Mouse (Mus musculus): ENCODE measurements around the gene Fbll1. TPM values are rescaled to one million over a fixed set of nuclear protein-coding genes. Genes with fewer than 3 reads are reported as not detected.
A peak's percentile ranks its signal among the peaks of the same experiment; 100 is the strongest.

Gene Fbll1
- polyA plus RNA-seq, 1 experiment from 2014 or later = 34.3 TPM

GRCm38 (mm10) chr11:35834022-35834760 is 35.5 kb upstream of the Fbll1 start, which contains the start of gene Rars:
Gene Rars (minus strand): TSS chr11:35834506.
- ATAC-seq (ENCODE audit: low FRiP score) = peak; percentile 86
- WGBS = 2% methylated on average over 46 of the region's 46 CpGs
- peak; percentile 95 for DNase-seq (ENCODE audit: low spot score)
- peaks cover 28% of the 10 kb centered on the region for H3K36me3 ChIP-seq (replicated peaks; ENCODE audit: control insufficient read depth, insufficient read depth)
- H3K9ac ChIP-seq = peak within 1 kb of the TSS; percentile 78
- peak within 1 kb of the TSS; percentile 86 for H3K4me2 ChIP-seq (replicated peaks)
- H3K27ac ChIP-seq = no peak within 1 kb of the TSS
- H3K4me3 ChIP-seq (replicated peaks; ENCODE audit: low read length) = peak within 1 kb of the TSS; percentile 84
- no peaks in the 10 kb centered on the region for H3K27me3 ChIP-seq (ENCODE audit: control insufficient read depth, insufficient read depth, low read length)
- H3K4me1 ChIP-seq (replicated peaks; ENCODE audit: control insufficient read depth, insufficient read depth, low read length) = peaks cover 8% of the 10 kb centered on the region
- H3K9me3 ChIP-seq (ENCODE audit: control insufficient read depth, low read length) = no peaks in the 10 kb centered on the region

DNA sequence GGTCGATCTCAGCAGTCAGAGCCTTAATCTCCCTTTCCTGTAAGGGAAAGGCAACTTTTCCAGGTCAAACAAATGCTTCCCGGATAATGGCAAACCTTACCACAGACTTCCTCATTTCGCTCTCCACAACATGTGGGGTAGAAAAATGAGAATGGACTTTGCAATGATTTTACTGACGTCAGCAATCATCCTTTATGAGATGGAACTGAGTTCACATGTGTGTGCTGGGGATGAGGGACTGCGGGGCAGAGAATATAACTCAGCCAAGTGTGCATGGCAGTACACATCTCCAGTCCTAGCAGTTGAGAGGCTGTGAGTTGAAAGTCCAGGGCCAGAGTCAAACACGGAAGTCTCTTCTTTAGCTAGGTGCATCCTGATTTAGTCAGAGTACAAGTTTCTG is 34.6 kb upstream of the Fbll1 start:
- DNase-seq (ENCODE audit: low spot score) = no peak
- peaks cover 8% of the 10 kb centered on the region for H3K4me1 ChIP-seq (replicated peaks; ENCODE audit: control insufficient read depth, insufficient read depth, low read length)
- H3K9ac ChIP-seq = peak overlapping the region; percentile 78; the same call in 1 of the 2 replicates
- H3K9me3 ChIP-seq (ENCODE audit: control insufficient read depth, low read length) = no peaks in the 10 kb centered on the region
- H3K4me2 ChIP-seq (replicated peaks) = peak overlapping the region; percentile 86
- peaks cover 37% of the 10 kb centered on the region for H3K36me3 ChIP-seq (replicated peaks; ENCODE audit: control insufficient read depth, insufficient read depth)
- ATAC-seq (ENCODE audit: low FRiP score) = no peak
- H3K27me3 ChIP-seq (ENCODE audit: control insufficient read depth, insufficient read depth, low read length) = no peaks in the 10 kb centered on the region
- 90% methylated on average over 6 of the region's 6 CpGs for WGBS
- peak overlapping the region; percentile 84 for H3K4me3 ChIP-seq (replicated peaks; ENCODE audit: low read length)
- H3K27ac ChIP-seq = no peak overlapping the region

DNA sequence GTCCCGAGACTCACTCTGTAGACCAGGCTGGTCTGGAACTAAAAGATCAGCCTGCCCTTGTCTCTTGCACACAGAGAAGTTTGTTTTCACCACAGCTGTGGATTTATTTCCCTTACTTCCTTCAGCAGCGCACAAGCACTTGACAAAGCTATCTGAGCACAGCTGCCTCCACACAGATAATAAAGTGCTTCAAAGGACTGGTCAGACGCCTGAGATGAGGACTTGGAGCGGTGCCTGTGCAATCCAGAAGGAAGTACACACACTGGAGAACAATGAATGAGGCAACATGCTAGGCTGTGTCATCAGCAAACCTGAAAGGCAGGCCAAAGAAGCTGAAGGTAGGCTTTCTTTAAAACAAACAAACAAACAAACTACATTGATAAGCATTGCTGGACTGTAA is 33.5 kb upstream of the Fbll1 start:
- Histone ChIP-seq H3K36me3 (replicated peaks; ENCODE audit: control insufficient read depth, insufficient read depth) (peaks cover 49% of the 10 kb centered on the region), H3K4me2 (replicated peaks) (no peak overlapping the region), H3K27ac (no peak overlapping the region), H3K4me1 (replicated peaks; ENCODE audit: control insufficient read depth, insufficient read depth, low read length) (peaks cover 8% of the 10 kb centered on the region), H3K9me3 (ENCODE audit: control insufficient read depth, low read length) (no peaks in the 10 kb centered on the region), H3K27me3 (ENCODE audit: control insufficient read depth, insufficient read depth, low read length) (no peaks in the 10 kb centered on the region), H3K9ac (no peak overlapping the region), H3K4me3 (replicated peaks; ENCODE audit: low read length) (no peak overlapping the region)
- ATAC-seq (ENCODE audit: low FRiP score) (no peak), DNase-seq (ENCODE audit: low spot score) (no peak)
- 85% methylated on average over 4 of the region's 4 CpGs for WGBS

- 95% methylated on average over 6 of the region's 6 CpGs for WGBS
- Histone ChIP-seq H3K4me1 (replicated peaks; ENCODE audit: control insufficient read depth, insufficient read depth, low read length) (no peaks in the 10 kb centered on the region), H3K9me3 (ENCODE audit: control insufficient read depth, low read length) (no peaks in the 10 kb centered on the region), H3K27me3 (ENCODE audit: control insufficient read depth, insufficient read depth, low read length) (no peaks in the 10 kb centered on the region), H3K9ac (no peak overlapping the region), H3K27ac (no peak overlapping the region), H3K4me2 (replicated peaks) (no peak overlapping the region), H3K4me3 (replicated peaks; ENCODE audit: low read length) (no peak overlapping the region), H3K36me3 (replicated peaks; ENCODE audit: control insufficient read depth, insufficient read depth) (peaks cover 87% of the 10 kb centered on the region)
- ATAC-seq (ENCODE audit: low FRiP score) = no peak
- DNase-seq (ENCODE audit: low spot score) = no peak
Measured at GRCm38 (mm10) chr11:35827714-35828113, 29.0 kb upstream of the Fbll1 start.

DNA sequence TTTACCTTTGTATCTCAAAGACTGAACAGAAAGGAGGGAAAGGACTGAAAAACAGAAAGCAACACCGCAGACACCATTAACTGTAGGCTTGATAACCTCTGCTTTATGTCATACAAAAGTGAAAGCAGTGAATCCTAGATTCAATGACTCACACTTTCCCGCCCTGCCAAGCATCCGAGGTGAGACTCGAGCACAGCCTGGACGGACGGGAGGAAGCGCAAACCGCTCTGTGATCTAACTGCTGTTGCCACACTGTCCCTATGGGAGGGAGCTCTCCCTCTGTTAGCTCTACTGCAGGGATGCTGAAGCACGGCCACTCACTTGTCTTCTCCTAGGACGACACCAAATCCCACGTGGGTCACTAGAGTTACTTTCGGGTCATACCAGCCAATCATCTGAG is 17.6 kb upstream of the Fbll1 start:
- Histone ChIP-seq H3K9me3 (ENCODE audit: control insufficient read depth, low read length) (no peaks in the 10 kb centered on the region), H3K36me3 (replicated peaks; ENCODE audit: control insufficient read depth, insufficient read depth) (peaks cover 96% of the 10 kb centered on the region), H3K4me2 (replicated peaks) (no peak overlapping the region), H3K27me3 (ENCODE audit: control insufficient read depth, insufficient read depth, low read length) (no peaks in the 10 kb centered on the region), H3K4me3 (replicated peaks; ENCODE audit: low read length) (no peak overlapping the region), H3K27ac (no peak overlapping the region), H3K9ac (no peak overlapping the region), H3K4me1 (replicated peaks; ENCODE audit: control insufficient read depth, insufficient read depth, low read length) (no peaks in the 10 kb centered on the region)
- WGBS = 96% methylated on average over 12 of the region's 12 CpGs
- DNase-seq (ENCODE audit: low spot score) (no peak), ATAC-seq (ENCODE audit: low FRiP score) (no peak)

DNA sequence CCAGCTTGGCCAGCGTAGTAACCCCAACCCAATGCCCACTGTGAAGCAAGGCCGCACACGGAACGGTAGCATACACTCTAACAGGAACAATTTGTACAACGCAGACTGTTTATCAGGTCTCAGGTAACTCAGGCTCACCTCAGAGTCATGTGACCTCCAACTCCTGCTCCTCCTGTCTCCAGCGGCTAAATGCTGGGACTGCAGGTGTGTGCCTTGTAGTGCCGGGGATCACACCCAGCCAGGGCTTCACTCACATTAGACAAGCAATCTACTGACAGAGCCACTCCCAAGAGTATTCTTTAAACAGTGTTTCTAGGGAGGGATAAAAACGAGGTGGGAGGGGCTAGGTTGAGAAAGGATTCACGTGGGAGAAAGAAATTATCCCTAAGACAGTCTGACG is 12.8 kb upstream of the Fbll1 start:
- no peak for DNase-seq (ENCODE audit: low spot score)
- no peak overlapping the region for H3K27ac ChIP-seq
- H3K4me1 ChIP-seq (replicated peaks; ENCODE audit: control insufficient read depth, insufficient read depth, low read length) = no peaks in the 10 kb centered on the region
- no peak for ATAC-seq (ENCODE audit: low FRiP score)
- H3K36me3 ChIP-seq (replicated peaks; ENCODE audit: control insufficient read depth, insufficient read depth) = peaks cover 96% of the 10 kb centered on the region
- 83% methylated on average over 10 of the region's 10 CpGs for WGBS
- no peak overlapping the region for H3K4me2 ChIP-seq (replicated peaks)
- no peaks in the 10 kb centered on the region for H3K9me3 ChIP-seq (ENCODE audit: control insufficient read depth, low read length)
- no peak overlapping the region for H3K4me3 ChIP-seq (replicated peaks; ENCODE audit: low read length)
- H3K27me3 ChIP-seq (ENCODE audit: control insufficient read depth, insufficient read depth, low read length) = no peaks in the 10 kb centered on the region
- no peak overlapping the region for H3K9ac ChIP-seq

DNA sequence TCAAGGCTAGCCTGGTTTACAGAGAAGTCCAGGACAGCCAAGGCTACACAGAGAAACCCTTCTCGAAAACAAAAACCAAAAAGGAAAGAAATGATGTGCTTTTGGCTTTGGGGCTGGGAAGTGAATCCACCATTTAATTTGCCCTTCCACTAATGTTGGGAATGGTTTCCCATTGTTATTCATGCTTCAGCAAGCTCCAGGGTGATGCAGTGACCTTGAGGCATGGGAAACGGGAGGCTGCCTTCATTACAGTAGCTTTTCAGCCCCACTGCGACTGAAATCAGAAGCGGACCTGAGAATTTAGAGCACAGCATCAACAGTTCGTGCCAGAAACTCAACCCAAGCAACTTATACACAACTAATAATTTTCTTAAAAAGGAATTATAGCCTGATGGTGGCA is 2.6 kb upstream of the Fbll1 start:
- Histone ChIP-seq H3K4me2 (replicated peaks) (no peak overlapping the region), H3K9ac (no peak overlapping the region), H3K4me3 (replicated peaks; ENCODE audit: low read length) (no peak overlapping the region), H3K36me3 (replicated peaks; ENCODE audit: control insufficient read depth, insufficient read depth) (no peaks in the 10 kb centered on the region), H3K4me1 (replicated peaks; ENCODE audit: control insufficient read depth, insufficient read depth, low read length) (peaks cover 12% of the 10 kb centered on the region), H3K27ac (no peak overlapping the region), H3K9me3 (ENCODE audit: control insufficient read depth, low read length) (no peaks in the 10 kb centered on the region), H3K27me3 (ENCODE audit: control insufficient read depth, insufficient read depth, low read length) (peaks cover 22% of the 10 kb centered on the region; the same call in 1 of the 2 replicates)
- no peak for DNase-seq (ENCODE audit: low spot score)
- ATAC-seq (ENCODE audit: low FRiP score) = no peak
- WGBS = 84% methylated on average over 5 of the region's 5 CpGs

- H3K9me3 ChIP-seq (ENCODE audit: control insufficient read depth, low read length) = no peaks in the 10 kb centered on the region
- peak; percentile 79 for DNase-seq (ENCODE audit: low spot score)
- H3K4me3 ChIP-seq (replicated peaks; ENCODE audit: low read length) = peak overlapping the region; percentile 78
- no peaks in the 10 kb centered on the region for H3K36me3 ChIP-seq (replicated peaks; ENCODE audit: control insufficient read depth, insufficient read depth)
- peak overlapping the region; percentile 77 for H3K4me2 ChIP-seq (replicated peaks)
- peaks cover 12% of the 10 kb centered on the region for H3K4me1 ChIP-seq (replicated peaks; ENCODE audit: control insufficient read depth, insufficient read depth, low read length)
- peaks cover 26% of the 10 kb centered on the region; the same call in 1 of the 2 replicates for H3K27me3 ChIP-seq (ENCODE audit: control insufficient read depth, insufficient read depth, low read length)
- under 1% methylated on average over 23 of the region's 23 CpGs for WGBS
- peak overlapping the region; percentile 81 for H3K9ac ChIP-seq
- peak overlapping the region; percentile 91 for H3K27ac ChIP-seq
- ATAC-seq (ENCODE audit: low FRiP score) = peak; percentile 95
Measured at GRCm38 (mm10) chr11:35798495-35798820, 226 bp downstream of the Fbll1 start.

DNA sequence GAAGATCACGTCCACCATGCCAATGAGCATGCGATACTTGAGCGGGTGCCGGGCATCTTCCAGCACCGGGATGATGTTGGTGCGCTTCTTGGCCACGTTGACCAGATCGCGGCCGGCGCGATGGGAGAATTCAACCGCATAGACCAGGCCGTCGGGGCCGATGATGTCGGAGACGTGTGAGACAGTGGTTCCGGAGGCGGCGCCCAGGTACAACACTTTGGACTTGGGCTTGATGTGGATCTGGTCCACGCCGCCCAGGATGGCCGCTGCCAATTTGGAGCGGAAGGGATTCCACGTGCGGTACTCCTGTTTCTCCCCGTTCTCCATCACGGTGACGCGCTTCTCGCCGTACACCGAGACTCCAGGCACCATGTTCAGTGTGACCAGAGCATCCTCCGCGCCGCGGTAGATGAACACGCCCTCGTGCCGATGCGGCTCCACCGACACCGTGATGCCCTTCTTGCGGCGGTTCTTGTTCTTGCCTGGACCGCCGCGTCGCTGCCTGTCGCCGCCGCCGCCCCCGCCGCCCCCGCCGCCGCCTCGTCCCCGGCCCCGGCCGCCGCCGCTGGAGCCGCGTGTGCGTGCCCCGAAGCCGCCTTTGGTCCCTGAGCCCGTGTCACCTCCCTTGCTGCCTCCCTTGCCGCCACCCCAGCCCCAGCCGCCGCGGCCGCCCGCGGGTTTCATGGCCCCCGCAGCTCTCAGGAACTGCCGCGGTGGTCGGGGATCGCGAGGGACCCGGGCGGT is 761 bp downstream of the Fbll1 start:
- Histone ChIP-seq H3K27ac (peak overlapping the region; percentile 91), H3K27me3 (ENCODE audit: control insufficient read depth, insufficient read depth, low read length) (peaks cover 26% of the 10 kb centered on the region; the same call in 1 of the 2 replicates), H3K4me3 (replicated peaks; ENCODE audit: low read length) (peak overlapping the region; percentile 78), H3K4me1 (replicated peaks; ENCODE audit: control insufficient read depth, insufficient read depth, low read length) (peaks cover 12% of the 10 kb centered on the region), H3K4me2 (replicated peaks) (peak overlapping the region; percentile 77), H3K9ac (peak overlapping the region; percentile 81), H3K36me3 (replicated peaks; ENCODE audit: control insufficient read depth, insufficient read depth) (no peaks in the 10 kb centered on the region), H3K9me3 (ENCODE audit: control insufficient read depth, low read length) (no peaks in the 10 kb centered on the region)
- DNase-seq (ENCODE audit: low spot score) (peak; percentile 47), ATAC-seq (ENCODE audit: low FRiP score) (peak; percentile 67)
- WGBS = 3% methylated on average over 77 of the region's 86 CpGs
